Mouse (Mus musculus): Measurements from ENCODE around the gene Abca12.

The Abca12 gene

GRCm38 (mm10) chr1:71414810-71415209 is at the start of gene Abca12:
Gene Abca12 (minus strand): TSS chr1:71414910.
- no peak for DNase-seq (ENCODE audit: low read depth, low spot score)

- DNase-seq (ENCODE audit: low read depth, low spot score), result no peak
Observed at GRCm38 (mm10) chr1:71457961-71458360, 43.3 kb upstream of the Abca12 start.

DNA sequence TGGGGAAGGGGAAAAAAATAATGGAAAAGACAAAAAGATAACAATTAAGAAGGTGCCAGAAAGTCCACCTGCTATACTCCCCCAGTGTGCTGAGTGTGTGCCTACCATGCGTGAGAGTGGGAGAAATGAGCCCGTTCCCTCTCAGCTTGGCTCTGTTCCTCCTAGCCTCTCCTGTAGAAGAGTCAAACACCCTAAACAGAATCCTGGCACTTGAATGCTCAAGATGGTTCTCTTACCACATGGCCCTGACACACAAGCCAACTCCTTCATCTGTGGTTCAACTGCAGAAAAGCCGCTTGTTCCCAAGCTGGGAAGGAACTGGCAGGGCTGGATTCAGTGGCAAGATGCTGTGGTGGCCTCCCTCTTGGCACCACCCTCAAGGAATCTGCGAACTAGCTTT is 32.7 kb upstream of the Abca12 start:
- DNase-seq (ENCODE audit: low read depth, low spot score), result no peak

GRCm38 (mm10) chr1:71421741-71422333 is 7.1 kb upstream of the Abca12 start:
- DNase-seq (ENCODE audit: low read depth, low spot score), result peak; percentile 24

GRCm38 (mm10) chr1:71418467-71418866 is 3.8 kb upstream of the Abca12 start:
- DNase-seq (ENCODE audit: low read depth, low spot score), result no peak

GRCm38 (mm10) chr1:71417951-71418350 is 3.2 kb upstream of the Abca12 start:
- DNase-seq (ENCODE audit: low read depth, low spot score), result no peak

DNA sequence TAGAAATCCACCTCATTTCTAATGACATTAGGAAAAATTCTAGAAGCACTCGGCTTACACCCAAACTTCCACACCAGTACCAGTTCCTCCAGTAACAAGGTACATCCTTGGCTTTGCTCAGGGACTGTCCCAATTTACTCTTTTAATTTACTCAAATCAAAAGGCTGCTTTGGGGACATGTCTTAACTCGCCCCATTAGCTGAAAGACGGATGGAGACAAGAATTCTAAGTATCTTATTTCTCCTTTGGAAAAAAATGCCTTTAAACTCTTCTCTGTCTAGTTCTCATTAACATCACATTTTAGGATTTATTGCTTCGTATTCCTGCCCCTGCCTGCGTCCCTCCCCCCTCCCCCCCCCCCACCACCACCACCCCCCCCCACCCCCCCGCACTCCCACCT is 626 bp downstream of the Abca12 start:
- no peak for DNase-seq (ENCODE audit: low read depth, low spot score)

- DNase-seq (ENCODE audit: low read depth, low spot score), result no peak
Observed at GRCm38 (mm10) chr1:71413114-71413513, 1.6 kb downstream of the Abca12 start.

GRCm38 (mm10) chr1:71407711-71408110 is 7.0 kb downstream of the Abca12 start:
- DNase-seq (ENCODE audit: low read depth, low spot score), result no peak

DNA sequence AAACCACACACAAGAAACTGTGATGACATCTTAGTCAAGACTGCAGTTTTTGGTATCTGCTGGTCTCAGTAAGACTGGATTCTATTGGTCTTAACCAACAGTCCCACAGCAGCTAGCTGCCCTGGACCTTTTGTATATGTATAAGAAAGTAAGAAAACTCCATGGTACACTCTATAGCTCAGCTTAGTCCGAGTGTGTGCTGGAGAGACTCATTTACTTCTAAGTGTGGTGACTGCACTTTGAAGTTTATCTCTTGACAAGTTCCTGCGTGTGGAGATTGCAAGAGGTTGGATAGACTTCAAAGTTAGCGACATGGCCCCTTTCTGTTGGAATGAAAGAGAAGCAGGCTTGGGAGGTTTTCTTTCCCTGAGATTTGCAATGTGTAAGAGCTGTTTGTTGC is 17.1 kb downstream of the Abca12 start:
- DNase-seq (ENCODE audit: low read depth, low spot score), result no peak

GRCm38 (mm10) chr1:71396105-71396504 is 18.6 kb downstream of the Abca12 start:
- DNase-seq (ENCODE audit: low read depth, low spot score), result no peak

- DNase-seq (ENCODE audit: low read depth, low spot score), result no peak
Observed at GRCm38 (mm10) chr1:71394177-71394576, 20.5 kb downstream of the Abca12 start.

DNA sequence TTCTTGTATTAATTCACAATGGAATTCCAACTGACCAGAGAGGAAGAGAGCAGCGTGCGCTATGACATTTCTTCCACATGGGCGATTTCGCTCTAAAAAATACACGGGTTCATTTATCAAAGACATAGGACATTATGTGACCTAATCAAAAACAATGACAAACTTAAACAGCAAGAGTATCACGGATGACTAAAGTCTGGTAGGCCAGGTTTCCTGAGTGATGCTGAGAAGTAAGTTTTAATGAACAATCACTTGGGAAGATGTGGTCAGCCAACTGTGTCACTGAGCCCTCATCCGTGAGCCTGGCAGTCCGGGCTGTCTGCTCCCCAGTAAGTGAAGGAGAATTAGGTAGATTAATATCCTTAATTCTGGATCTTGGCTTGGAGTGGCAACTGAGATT is 21.2 kb downstream of the Abca12 start:
- DNase-seq (ENCODE audit: low read depth, low spot score), result no peak

GRCm38 (mm10) chr1:71392463-71392862 is 22.2 kb downstream of the Abca12 start:
- DNase-seq (ENCODE audit: low read depth, low spot score), result no peak

GRCm38 (mm10) chr1:71386593-71386992 is 28.1 kb downstream of the Abca12 start:
- DNase-seq (ENCODE audit: low read depth, low spot score), result no peak

- DNase-seq (ENCODE audit: low read depth, low spot score), result no peak
Observed at GRCm38 (mm10) chr1:71384098-71384497, 30.6 kb downstream of the Abca12 start.

DNA sequence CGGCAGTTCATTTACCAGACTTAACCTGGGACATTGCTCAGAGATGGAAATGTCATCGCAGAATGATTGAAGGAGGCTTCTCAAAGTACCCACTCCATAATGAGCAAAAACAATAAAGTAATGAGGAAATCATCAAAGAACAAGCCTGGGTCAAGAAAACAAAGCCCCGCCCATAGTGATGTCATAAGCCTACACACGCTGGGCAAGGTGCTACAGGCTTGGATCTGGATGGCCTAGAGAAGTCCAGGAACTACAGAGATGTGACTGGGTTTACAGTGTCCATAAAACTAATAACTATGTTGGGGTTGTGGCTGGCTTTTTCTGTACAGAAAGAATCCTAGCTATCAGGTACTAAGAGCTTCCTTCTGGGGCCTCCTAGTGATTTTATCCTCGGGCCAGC is 41.6 kb downstream of the Abca12 start:
- DNase-seq (ENCODE audit: low read depth, low spot score), result no peak

DNA sequence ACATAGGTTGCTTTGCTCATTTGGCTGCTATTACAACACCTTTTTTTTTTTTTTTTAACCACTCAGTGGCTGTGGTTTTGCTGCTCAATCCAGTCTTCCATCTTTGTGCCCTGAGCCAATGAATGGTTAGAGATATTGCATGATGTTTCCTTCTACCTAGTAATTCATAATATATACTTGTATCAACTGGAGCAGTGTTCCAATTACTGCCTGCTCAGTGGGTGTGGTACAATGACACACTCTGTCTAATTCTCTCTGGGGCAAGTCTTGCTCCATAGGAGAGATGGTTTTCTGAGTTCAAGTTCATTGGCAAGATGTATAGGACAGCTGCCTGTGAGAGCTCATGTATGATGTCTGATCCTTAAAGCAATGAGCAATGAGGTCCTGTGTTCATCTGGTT is 44.4 kb downstream of the Abca12 start:
- DNase-seq (ENCODE audit: low read depth, low spot score), result no peak

DNA sequence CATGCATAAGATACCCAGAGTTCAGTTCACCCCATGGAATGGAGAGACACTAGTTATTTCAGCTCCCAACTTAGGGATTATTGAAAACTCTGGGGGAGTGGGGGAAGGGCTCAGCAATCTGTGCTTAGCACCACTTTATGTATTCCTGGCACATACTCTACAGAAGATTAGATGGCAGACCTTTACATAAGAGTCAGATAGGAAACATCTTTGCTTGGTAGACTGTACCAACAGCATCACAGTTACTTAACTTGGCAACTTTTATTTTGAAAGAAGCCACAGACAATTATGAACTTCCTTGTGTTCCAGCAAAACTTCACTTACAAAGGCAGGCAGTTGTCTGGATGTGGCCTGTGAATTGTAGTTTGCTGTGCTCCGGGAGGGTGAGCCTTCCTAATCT is 46.9 kb downstream of the Abca12 start:
- no peak for DNase-seq (ENCODE audit: low read depth, low spot score)

- peak; percentile 6 for DNase-seq (ENCODE audit: low read depth, low spot score)
Observed at GRCm38 (mm10) chr1:71342861-71343554, 71.7 kb downstream of the Abca12 start.

GRCm38 (mm10) chr1:71342261-71342594 is 72.5 kb downstream of the Abca12 start:
- no peak for DNase-seq (ENCODE audit: low read depth, low spot score)

- no peak for DNase-seq (ENCODE audit: low read depth, low spot score)
Observed at GRCm38 (mm10) chr1:71341370-71342260, 73.1 kb downstream of the Abca12 start.
